1 mouse cellular context compared by ENCODE assay signal in the genomic region with DNA sequence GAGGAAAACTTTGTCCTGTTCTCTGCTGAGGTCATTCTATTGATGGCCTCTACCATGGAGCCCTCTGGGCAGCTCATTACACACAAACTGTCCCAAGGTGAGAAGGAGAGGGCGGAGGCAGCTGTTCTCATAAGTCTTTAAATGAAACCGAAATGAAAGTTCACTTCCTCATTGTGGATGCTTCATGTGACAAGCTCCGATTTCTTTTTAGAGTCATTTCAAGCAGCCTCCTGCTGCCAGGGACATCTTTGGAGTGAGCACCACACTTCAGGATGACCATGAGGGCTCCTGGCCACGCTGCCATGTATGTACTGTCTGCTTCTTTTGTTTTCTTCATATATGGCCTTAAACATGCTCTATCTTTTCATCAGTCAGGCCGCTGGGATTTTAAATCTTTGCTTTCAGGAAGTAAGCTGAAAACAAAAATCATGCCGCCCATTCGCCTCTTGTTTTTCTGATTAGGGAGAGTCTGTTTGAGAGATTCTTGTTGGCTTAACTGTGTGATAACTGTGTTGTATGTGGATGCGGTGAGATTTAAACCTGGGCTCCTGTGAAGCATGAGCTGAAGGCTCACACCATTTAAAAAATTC.
TF ChIP-seq lines count a peak whose summit lies in the region.

A gene (plus strand): TSS at position 165 of the 590 bp plus-strand sequence.

TF ChIP-seq in CH12.LX, 34 proteins besides CTCF, POLR2A, EP300 and RAD21 (continued from another document):
- TF ChIP-seq MAFK (IDR thresholded peaks at IDR 0.05; ENCODE audit: insufficient replicate concordance, low read length) (0 out of 2 replicates have a peak, but pooled peaks have one; percentile 20), POLR2AphosphoS2 (IDR thresholded peaks at IDR 0.05; ENCODE audit: low read depth, low read length) (no peak), CHD1 (IDR thresholded peaks at IDR 0.05; ENCODE audit: low read depth, low read length) (no peak), ETS1 (conservative IDR thresholded peaks at IDR 0.05; ENCODE audit: low read depth, low read length) (peak; percentile 76), ZMIZ1 (IDR thresholded peaks at IDR 0.05; ENCODE audit: low read depth, low read length) (no peak)
